Mouse (Mus musculus): ENCODE results near the gene Col6a1. TPM values are rescaled to one million over a fixed set of nuclear protein-coding genes. Genes with fewer than 3 reads are reported as not detected.

Col6a1 gene
- polyA plus RNA-seq, 1 experiment from 2014 or later: 300 TPM

DNA sequence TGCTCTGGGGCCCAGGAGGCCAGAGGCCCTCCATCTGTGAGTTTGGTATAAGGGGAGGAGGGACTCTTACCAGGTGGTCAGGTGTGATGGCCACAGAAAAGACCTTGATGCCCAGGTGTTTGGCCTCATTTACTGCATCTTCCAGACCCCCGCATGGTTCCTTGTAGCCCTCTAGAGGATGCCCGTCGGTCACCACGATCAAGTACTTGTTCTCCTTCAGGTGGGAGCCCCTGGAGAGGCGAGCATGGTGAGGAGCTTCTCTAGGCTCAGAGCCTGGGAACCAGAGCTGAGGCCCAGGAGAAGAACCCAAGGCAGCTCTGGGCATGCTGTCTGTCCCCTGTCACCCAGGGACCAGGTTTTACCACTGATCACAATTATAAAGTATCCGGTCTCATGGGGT is 4.2 kb downstream of the Col6a1 start:
- Histone ChIP-seq H3K36me3 (peaks cover 46% of the 10 kb centered on the region), H3K9me3 (no peaks in the 10 kb centered on the region), H3K4me3 (no peak overlapping the region), H3K9ac (no peak overlapping the region), H3K4me1 (peaks cover 17% of the 10 kb centered on the region), H3K4me2 (no peak overlapping the region), H3K27ac (no peak overlapping the region), H3K27me3 (no peaks in the 10 kb centered on the region)
- WGBS: 88% methylated on average over 6 of the region's 6 CpGs
- ATAC-seq (ENCODE audit: borderline replicate concordance, extremely low read depth, low FRiP score, low TSS enrichment): no peak

DNA sequence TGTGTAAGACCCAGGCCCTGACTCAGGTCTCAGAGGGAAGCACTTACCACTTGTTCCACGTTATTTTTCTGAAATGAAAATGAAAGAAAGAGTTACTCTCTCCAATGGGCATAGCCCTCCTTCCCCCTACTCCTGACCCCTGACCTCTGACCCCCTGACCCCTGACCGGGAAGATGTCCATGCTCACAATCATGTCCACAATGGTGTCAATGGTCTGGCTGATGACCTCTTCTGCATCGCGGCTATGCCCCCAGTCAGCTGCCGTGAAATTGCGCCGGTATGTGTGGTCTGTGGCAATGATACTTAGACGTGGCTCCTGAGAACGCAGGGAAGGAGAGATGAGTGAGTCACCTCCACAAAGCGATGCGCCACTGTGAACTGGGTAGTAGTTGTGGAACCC is 4.8 kb downstream of the Col6a1 start:
- H3K4me1 ChIP-seq: peaks cover 15% of the 10 kb centered on the region
- H3K27ac ChIP-seq: no peak overlapping the region
- H3K27me3 ChIP-seq: no peaks in the 10 kb centered on the region
- ATAC-seq (ENCODE audit: borderline replicate concordance, extremely low read depth, low FRiP score, low TSS enrichment): no peak
- no peak overlapping the region for H3K9ac ChIP-seq
- H3K4me3 ChIP-seq: no peak overlapping the region
- H3K36me3 ChIP-seq: peaks cover 51% of the 10 kb centered on the region
- H3K4me2 ChIP-seq: no peak overlapping the region
- no peaks in the 10 kb centered on the region for H3K9me3 ChIP-seq
- WGBS: 81% methylated on average over 11 of the region's 11 CpGs

DNA sequence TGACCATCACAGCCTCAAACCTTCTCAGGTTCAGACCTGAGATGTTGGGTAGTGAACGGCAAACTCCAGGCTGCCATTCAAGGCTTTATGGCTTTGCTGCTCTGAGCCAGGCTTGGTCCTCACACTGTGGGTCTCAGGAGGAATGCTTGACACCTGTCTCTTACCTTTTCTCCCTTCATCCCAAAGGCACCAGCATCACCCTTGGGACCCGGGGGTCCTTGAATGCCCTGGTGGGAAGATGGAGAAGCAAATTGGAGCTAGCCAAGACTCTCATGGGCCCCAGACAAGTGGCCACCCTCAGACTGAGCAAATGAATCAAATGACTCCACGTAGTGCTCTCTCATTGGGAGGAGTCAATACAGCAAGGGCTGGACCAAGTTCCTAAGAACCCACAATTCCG is 8.3 kb downstream of the Col6a1 start:
- ATAC-seq (ENCODE audit: borderline replicate concordance, extremely low read depth, low FRiP score, low TSS enrichment): no peak
- H3K4me3 ChIP-seq: no peak overlapping the region
- H3K4me2 ChIP-seq: no peak overlapping the region
- no peaks in the 10 kb centered on the region for H3K27me3 ChIP-seq
- H3K9ac ChIP-seq: no peak overlapping the region
- H3K9me3 ChIP-seq: no peaks in the 10 kb centered on the region
- 88% methylated on average over 4 of the region's 4 CpGs for WGBS
- H3K27ac ChIP-seq: no peak overlapping the region
- no peaks in the 10 kb centered on the region for H3K4me1 ChIP-seq
- peaks cover 71% of the 10 kb centered on the region for H3K36me3 ChIP-seq

DNA sequence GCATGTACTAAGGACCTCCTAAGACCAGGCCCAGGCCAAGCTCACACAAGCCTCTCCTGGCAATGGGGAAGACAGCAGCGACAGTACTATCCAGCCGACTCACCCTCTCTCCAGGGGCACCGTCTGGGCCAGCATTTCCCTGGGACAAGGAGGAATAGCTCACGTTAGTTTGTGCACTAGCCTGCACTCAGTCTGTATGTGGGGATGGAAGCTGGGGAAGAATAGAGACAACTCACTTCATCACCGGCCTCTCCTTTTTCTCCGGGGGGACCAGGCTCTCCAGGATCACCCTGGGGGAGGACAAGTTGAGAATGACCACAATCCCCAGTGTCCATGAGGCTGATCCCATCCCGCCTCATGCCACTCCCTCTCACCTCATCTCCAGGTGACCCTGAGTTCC is 8.9 kb downstream of the Col6a1 start:
- H3K4me3 ChIP-seq: no peak overlapping the region
- H3K4me1 ChIP-seq: no peaks in the 10 kb centered on the region
- no peaks in the 10 kb centered on the region for H3K9me3 ChIP-seq
- no peaks in the 10 kb centered on the region for H3K27me3 ChIP-seq
- H3K4me2 ChIP-seq: no peak overlapping the region
- peaks cover 77% of the 10 kb centered on the region for H3K36me3 ChIP-seq
- H3K27ac ChIP-seq: no peak overlapping the region
- H3K9ac ChIP-seq: no peak overlapping the region
- ATAC-seq (ENCODE audit: borderline replicate concordance, extremely low read depth, low FRiP score, low TSS enrichment): no peak
- WGBS: 89% methylated on average over 7 of the region's 7 CpGs

DNA sequence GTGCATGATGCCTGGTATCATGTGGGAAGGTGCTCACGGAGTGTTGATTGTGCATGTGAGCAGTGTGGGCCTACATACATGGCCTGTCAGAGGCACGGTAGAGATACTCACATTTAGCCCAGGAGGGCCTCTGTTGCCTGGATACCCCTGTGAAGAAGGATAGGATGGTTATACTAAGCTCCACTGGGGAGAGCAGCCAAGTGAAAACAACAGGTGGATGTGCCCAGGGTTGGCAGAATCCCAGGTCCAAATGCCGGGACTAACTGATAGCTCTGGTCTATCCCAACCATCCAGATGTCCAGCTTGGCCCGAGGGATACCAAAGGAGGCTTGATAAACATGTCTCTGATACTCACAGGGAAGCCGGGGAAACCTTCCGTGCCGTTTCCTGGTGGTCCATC is 11.7 kb downstream of the Col6a1 start:
- Histone ChIP-seq H3K27me3 (no peaks in the 10 kb centered on the region), H3K4me1 (no peaks in the 10 kb centered on the region), H3K4me3 (no peak overlapping the region), H3K27ac (no peak overlapping the region), H3K4me2 (no peak overlapping the region), H3K9me3 (no peaks in the 10 kb centered on the region), H3K9ac (no peak overlapping the region), H3K36me3 (peaks cover 82% of the 10 kb centered on the region)
- no peak for ATAC-seq (ENCODE audit: borderline replicate concordance, extremely low read depth, low FRiP score, low TSS enrichment)
- 87% methylated on average over 7 of the region's 7 CpGs for WGBS

DNA sequence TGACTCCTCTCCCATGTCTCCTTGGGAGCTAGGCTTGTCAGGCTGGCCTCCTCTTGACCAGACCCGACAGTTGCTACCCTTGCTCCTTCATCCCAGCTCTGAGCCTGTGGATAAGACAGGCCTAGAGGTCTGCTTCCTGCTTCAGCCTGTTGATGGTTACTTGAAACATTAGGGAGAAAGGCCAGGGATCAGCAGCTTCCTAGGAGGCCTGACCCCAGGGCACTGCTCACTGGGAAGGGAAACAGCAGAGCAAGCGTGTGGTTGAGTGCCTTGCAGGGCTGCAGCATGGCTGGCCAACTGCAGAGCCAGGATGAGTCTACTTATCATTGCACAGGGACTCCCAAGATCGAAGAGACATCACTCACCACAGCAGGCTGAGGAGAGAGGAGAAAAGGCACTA is 13.5 kb downstream of the Col6a1 start:
- H3K36me3 ChIP-seq: peaks cover 76% of the 10 kb centered on the region
- 77% methylated on average over 3 of the region's 3 CpGs for WGBS

DNA sequence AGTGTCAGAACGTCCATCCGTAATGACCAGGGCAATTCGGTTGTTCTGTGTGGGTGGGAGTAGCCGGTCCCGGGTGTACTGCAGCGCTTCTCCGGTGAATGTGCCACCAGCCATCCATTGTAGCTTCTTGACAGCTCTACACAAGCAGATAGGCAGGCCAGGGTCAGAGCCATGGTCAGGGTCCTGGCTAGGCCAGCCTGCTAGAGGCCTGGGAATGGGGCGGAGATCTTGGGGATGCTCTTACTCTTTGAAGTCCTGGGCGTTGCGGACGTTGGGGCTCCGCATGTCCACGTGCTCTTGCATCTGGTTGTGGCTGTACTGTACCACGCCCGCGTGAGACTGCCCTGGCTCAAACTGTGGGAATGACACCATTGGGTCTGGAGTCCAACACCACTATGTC is 14.6 kb downstream of the Col6a1 start:
- 93% methylated on average over 16 of the region's 16 CpGs for WGBS
- no peaks in the 10 kb centered on the region for H3K4me1 ChIP-seq
- H3K9me3 ChIP-seq: no peaks in the 10 kb centered on the region
- H3K9ac ChIP-seq: no peak overlapping the region
- H3K27ac ChIP-seq: no peak overlapping the region
- H3K36me3 ChIP-seq: peaks cover 67% of the 10 kb centered on the region
- no peak for ATAC-seq (ENCODE audit: borderline replicate concordance, extremely low read depth, low FRiP score, low TSS enrichment)
- no peak overlapping the region for H3K4me3 ChIP-seq
- no peak overlapping the region for H3K4me2 ChIP-seq
- H3K27me3 ChIP-seq: no peaks in the 10 kb centered on the region

More for the DNA sequence above, 13.5 kb downstream of the Col6a1 start:
- Histone ChIP-seq H3K27me3 (no peaks in the 10 kb centered on the region), H3K4me3 (no peak overlapping the region), H3K27ac (no peak overlapping the region), H3K9ac (no peak overlapping the region), H3K4me1 (no peaks in the 10 kb centered on the region), H3K9me3 (no peaks in the 10 kb centered on the region), H3K4me2 (no peak overlapping the region)
- ATAC-seq (ENCODE audit: borderline replicate concordance, extremely low read depth, low FRiP score, low TSS enrichment): no peak

DNA sequence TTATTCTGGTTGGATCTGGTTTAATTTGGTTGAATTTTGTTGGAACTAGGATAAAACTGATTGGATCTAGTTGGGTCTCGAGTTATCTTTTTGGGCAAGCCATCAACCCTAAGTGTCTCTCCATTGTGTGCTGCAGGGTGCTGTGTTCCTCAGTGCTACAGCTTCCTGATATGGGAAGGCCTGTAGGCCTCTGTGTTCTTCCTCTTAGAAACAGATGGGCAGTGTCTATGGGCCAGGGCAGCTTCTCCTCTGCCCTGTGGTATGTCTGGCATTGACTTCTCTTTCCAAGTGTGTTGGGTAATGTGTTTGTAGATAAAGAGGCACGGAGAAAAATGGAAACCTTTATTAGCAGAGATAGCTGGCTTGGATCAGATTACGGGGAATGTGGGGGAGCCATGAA is 17.5 kb downstream of the Col6a1 start:
- H3K4me1 ChIP-seq: no peaks in the 10 kb centered on the region
- no peak overlapping the region for H3K4me2 ChIP-seq
- H3K36me3 ChIP-seq: peaks cover 44% of the 10 kb centered on the region
- 71% methylated on average over 3 of the region's 3 CpGs for WGBS
- no peak overlapping the region for H3K27ac ChIP-seq
- H3K4me3 ChIP-seq: no peak overlapping the region
- H3K27me3 ChIP-seq: no peaks in the 10 kb centered on the region
- H3K9ac ChIP-seq: no peak overlapping the region
- no peaks in the 10 kb centered on the region for H3K9me3 ChIP-seq
- no peak for ATAC-seq (ENCODE audit: borderline replicate concordance, extremely low read depth, low FRiP score, low TSS enrichment)

DNA sequence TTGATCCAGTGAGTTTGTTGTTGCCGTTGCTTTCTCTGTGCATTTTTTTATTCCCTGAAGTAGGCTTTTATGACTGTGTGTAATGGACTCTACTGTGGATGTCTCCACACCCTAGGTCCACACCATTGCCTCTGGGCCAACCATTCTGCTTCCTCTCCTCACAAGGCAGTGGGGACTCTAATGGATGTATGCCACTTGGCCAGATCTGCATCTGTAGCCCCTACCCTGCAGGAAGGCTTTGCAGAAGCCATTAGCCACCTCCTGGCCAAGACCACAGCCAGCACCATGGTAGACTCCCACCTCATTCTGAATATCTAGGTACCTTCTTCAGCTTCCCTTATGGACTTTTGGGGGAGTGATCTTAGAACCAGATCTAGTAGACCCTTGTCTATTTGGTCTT is 18.4 kb downstream of the Col6a1 start:
- Histone ChIP-seq H3K9ac (no peak overlapping the region), H3K27me3 (no peaks in the 10 kb centered on the region), H3K4me3 (no peak overlapping the region), H3K4me2 (no peak overlapping the region), H3K27ac (no peak overlapping the region), H3K9me3 (no peaks in the 10 kb centered on the region), H3K4me1 (no peaks in the 10 kb centered on the region), H3K36me3 (peaks cover 40% of the 10 kb centered on the region)
- no peak for ATAC-seq (ENCODE audit: borderline replicate concordance, extremely low read depth, low FRiP score, low TSS enrichment)
- WGBS: 92% methylated on average over 1 of the region's 1 CpGs

DNA sequence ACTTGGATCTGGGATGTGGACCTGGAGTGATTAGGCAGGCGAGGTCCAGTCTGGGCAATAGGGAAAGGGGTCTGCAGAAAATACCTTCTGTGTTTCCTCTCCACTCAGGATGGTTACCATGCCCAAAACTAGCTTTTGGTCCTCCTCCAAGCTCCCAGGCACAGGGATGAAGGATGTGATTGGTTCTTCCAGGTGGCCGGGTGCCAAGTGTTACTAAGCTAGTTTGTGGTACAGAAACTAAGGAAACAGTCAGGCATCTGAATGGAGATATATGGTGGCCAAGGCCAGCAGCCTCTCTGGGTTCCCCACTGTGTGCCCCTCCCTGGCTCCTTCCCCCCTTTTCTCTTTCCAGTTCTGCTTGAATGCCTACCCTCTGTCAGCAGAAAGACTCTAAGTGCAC is 19.0 kb downstream of the Col6a1 start:
- Histone ChIP-seq H3K36me3 (peaks cover 35% of the 10 kb centered on the region), H3K4me2 (no peak overlapping the region), H3K27ac (no peak overlapping the region), H3K27me3 (no peaks in the 10 kb centered on the region), H3K9ac (no peak overlapping the region), H3K9me3 (no peaks in the 10 kb centered on the region), H3K4me3 (no peak overlapping the region), H3K4me1 (no peaks in the 10 kb centered on the region)
- no peak for ATAC-seq (ENCODE audit: borderline replicate concordance, extremely low read depth, low FRiP score, low TSS enrichment)
- WGBS: 71% methylated on average over 2 of the region's 2 CpGs

DNA sequence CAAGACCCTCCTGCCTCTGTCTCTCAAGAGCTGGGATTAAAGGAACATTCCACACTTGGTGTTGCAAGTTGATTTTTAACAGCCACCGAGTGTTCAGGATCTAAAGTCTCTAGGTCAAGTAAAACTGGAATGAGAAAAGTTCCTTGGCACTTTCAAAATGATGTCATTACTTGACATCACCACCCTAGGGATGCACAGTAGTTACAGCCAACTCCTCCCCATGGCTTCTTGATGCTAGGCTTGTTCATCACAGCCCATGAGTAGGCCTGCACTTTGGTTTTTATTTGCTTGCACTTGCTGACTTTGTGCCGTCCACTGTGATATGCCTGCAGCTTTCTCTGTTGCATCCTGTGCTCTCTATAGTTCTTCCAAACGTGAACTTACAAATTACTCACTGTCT is 21.6 kb downstream of the Col6a1 start:
- Histone ChIP-seq H3K4me2 (no peak overlapping the region), H3K27ac (no peak overlapping the region), H3K27me3 (no peaks in the 10 kb centered on the region), H3K36me3 (peaks cover 10% of the 10 kb centered on the region), H3K9ac (no peak overlapping the region), H3K9me3 (no peaks in the 10 kb centered on the region), H3K4me1 (no peaks in the 10 kb centered on the region), H3K4me3 (no peak overlapping the region)
- no peak for ATAC-seq (ENCODE audit: borderline replicate concordance, extremely low read depth, low FRiP score, low TSS enrichment)
- WGBS: 71% methylated on average over 3 of the region's 3 CpGs

DNA sequence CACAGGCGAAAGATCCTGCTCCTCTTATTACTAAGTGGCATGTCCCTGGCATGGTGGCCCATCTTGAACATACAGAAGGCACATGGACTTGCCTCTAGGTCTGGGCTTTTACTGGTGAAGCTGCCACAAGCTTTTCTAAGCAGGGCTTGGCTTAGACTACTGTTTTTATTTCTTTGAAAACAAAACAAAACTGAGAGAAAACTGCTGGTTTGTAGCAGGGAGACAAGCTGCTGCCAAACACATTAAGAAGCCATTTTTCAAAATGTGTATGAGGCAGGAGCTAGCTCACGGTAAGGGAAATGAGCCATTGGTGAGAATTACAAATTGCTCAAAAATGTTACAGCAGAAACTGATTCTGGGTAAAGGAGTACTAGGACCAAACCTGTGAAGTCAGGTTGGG is 24.5 kb downstream of the Col6a1 start:
- Histone ChIP-seq H3K27ac (peak overlapping the region; percentile 48), H3K4me1 (no peaks in the 10 kb centered on the region), H3K4me3 (no peak overlapping the region), H3K4me2 (no peak overlapping the region), H3K36me3 (no peaks in the 10 kb centered on the region), H3K9me3 (no peaks in the 10 kb centered on the region), H3K27me3 (no peaks in the 10 kb centered on the region), H3K9ac (no peak overlapping the region)
- ATAC-seq (ENCODE audit: borderline replicate concordance, extremely low read depth, low FRiP score, low TSS enrichment): no peak
- WGBS: 40% methylated on average over 2 of the region's 2 CpGs

DNA sequence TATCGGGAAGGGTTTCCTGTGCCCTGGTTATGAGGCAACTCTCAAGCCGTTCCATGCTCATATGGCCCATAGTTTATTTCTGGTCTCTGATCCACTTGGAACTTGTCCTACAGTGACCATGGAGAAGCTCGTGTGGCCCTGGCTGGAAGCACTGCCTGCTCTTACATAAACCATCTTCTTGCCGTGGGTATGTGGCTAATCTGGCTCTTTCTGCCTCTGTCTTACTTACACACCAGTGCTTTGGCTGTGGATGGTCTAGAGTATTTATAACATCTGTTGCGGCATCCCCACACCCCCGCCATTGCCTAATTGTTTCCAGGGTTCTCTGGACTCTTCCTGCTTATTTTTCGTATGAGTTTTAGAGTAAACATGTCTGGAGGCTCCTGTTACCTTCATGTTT is 26.2 kb downstream of the Col6a1 start:
- Histone ChIP-seq H3K4me3 (no peak overlapping the region), H3K27ac (peak overlapping the region; percentile 12; the same call in 1 of the 2 replicates), H3K9ac (no peak overlapping the region), H3K27me3 (no peaks in the 10 kb centered on the region), H3K4me2 (no peak overlapping the region), H3K4me1 (peaks cover 4% of the 10 kb centered on the region; the same call in 1 of the 2 replicates), H3K36me3 (no peaks in the 10 kb centered on the region), H3K9me3 (no peaks in the 10 kb centered on the region)
- WGBS: 47% methylated on average over 7 of the region's 7 CpGs
- ATAC-seq (ENCODE audit: borderline replicate concordance, extremely low read depth, low FRiP score, low TSS enrichment): no peak
